Mouse (Mus musculus) Muller cell, postnatal 12 days (primary cell): ENCODE measurements at regions not wholly inside any gene's neighbourhood (a gene's known extent, or its start where the extent isn't known, plus 50 kb on each side); places are given as distances from the start of the nearest gene placed in this dataset.

ENCODE experiments used
- DNase-seq: peaks from one replicate; pipeline ENCODE4 v3.0.0-alpha.2; 2015; ENCODE audit errors: inconsistent ontology term

DNA sequence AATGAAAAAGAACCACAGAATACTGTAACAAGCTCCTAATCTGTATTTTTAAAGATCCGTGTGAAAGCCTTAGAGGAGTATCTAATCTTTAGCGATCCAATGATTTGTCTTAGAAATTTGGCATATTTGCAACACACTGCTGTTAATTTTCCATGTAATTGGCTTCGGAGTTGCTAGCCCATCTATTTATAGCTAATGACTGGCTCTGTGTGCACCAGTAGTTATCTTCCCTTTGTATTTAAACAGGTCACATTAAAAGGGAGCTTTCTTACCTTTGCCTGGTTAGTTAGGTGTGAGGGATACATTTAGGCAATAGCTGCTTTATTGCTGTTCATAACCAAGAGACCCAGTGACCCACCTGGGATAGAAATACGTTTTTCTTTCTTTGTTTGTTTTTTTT is 256.3 kb upstream of the Mme start:
- no peak for DNase-seq

DNA sequence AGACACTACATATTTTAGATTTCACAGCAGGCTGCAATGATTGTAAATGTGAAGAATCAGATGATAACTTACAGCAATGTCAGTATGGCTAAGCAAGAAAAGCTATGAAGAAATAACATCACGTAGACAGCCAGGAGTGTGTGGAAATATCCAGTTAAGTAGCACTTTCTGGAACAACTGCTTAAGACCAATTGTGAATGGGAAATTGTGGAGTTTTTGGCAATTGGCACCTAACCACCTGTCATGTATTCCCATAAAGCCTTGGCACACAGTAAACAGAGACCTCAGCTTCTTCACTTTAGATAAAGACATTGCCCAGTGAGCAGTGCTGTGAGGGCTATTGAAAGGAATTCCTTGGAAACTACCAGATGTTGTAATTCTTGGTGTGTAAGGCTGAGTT is 264.4 kb upstream of the Mme start:
- DNase-seq: no peak

DNA sequence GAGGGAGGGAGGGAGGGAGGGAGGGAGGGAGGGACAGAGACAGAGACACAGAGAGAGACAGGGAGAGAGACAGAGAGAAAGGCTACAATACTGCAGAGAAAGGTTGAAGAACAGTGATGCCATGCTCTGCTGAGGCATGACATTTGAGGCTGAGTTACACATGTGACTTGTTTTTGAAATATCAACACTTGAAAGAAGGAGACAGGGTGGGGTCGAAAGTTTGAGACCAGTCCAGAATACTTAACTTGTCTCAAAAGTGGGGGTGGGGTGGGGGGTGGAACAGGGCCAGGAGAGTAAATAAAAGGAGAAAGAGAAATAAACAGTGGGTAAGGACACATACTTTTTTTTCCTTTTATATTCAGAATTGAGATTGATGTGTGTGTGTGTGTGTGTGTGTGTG is 278.1 kb upstream of the Mme start:
- DNase-seq: no peak

DNA sequence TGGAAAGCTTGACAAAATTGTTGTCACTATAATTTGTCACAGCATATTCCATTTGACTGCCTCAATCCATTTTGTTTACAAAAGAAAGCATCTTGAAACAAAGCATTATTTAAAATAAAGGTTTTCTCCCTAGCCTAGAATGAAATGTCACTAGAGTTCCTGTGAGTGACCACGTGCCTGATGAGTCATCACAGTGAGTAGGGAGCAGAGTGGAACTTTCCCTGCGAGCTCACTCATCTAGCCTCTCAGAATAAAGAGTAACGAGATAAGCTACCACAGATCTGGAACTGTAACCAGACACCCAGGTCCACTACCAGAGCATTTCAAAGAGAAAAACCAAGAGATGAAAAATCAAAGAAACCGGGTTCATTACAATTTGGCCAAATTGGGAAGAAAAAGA is 278.7 kb upstream of the Mme start:
- DNase-seq: peak; percentile 53

DNA sequence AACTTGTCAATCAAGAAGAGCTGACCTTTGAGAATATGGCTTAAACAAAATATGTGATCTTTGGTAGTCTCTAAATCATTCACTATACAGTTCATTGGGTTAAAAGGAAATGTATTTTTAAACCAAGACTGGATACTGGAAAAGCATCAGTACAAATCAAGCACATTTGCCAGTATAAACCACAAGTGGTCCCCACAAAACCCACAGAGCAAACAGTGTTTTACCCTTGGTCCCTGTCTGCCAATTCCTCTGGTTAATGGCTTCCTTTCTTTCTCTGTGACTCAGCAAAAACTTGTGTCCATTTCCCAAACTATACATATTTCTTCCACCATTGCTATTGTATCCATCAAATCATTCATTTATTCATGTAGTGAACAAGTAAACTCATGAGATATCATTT is 296.0 kb upstream of the Mme start:
- peak; percentile 42 for DNase-seq

DNA sequence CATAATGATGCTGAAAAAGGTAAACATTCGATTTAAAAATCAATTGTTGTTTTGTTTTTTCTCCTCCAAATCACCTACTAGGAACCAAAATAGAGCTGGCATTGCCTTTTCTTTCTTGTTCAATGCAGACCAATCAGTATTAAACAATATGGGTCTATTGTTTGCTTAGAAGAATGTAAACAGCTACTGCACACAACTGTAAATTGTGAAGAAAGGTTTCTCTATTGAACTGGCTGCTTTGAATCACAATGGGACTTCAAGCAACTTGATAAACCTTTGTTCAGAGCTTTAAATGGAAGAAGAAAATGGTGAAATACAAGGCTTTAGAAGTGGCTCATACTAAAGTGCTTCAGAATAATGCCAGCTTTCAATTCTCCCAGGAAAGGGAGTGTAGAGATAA is 302.7 kb upstream of the Mme start:
- DNase-seq: no peak

DNA sequence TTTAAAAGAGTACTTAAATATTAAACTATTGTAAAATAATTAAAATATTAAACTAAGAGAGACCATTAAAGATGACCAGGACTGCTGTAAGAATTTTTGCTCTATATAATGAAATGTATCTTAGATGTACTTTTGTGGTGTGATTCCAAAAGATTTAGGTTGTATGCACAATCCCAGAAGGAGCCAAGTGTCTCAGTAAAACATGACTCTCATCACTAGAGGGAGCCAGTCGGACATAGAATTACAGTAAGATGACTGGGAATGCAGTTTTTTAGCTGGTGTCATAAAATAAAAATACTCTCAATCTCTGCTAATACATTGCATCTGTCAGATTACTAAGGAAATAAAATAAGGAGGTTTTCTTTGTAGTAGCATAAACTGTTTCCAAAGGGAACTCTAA is 316.9 kb upstream of the Mme start:
- DNase-seq: peak; percentile 24

DNA sequence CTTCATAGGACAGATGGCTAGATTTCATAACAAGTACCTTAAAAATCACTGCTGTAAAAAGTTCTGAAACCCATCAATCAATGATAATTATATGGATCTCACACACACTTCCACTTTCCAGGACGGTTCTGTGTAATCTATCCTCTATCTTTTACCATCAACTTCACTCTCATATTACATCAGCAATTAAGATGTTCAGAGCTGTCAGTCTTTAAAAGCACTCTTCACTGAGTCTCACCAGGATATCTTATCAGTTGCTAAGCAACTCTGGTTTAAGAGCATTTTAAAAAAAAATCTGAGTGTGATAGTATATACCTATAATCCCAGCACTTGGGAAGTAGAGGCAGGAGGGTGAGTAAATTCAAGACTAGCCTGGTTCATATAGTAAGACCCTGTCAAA is 312.0 kb upstream of the Gpr149 start:
- DNase-seq: no peak

DNA sequence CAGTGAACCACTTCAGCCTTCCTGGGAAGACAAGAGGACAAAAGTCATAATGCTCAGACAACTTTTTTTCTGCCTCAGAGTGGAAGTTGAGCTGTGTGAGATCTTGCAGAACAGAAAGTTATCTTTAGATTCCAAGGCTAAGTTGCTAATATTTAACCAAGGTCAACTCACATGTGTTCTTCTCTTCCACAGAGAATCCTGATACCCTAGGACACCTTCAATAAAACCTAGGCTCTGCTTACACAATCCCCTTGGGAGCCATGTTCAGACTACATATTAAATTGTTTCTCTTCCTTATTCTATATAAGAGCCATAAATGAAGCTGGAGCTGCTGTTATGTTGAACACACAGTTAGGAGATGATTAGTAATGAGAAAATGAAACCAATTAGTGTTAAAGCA is 280.2 kb upstream of the Gpr149 start:
- DNase-seq: no peak

DNA sequence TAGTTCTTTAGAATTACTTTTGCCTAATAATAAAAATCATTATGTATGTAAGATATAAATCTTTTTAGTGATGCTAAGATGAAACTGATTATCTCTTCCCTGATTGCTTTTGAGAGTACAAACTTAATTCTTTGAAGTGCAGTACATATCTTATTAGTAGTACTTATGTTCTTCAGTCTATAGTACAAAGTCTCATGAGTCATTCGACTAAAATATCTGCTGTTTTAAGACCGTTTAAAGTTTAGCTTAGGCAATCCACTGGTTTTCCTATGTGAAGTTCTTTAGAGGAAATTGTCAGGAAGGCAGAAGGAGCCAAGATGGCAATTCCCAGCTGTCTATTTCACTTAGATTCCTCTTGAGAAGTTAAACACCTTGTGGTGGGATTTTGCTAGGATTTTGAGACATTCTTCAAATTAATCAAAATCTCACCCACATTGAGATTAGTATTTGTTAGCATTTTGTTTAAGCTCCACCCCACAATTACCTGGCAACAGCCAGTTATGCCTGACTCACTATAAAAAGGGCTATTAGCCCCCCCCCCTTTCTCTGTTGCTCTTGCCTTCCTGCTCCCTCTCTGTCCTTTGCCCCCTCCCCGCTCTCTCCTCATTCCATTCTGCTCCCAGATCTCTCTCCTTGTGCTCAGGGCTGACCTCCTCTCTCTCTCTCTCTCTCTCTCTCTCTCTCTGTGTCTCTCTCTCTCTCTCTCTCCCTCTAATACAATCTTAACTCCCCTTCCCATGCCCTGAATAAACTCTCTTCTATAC is 277.6 kb upstream of the Gpr149 start:
- no peak for DNase-seq

DNA sequence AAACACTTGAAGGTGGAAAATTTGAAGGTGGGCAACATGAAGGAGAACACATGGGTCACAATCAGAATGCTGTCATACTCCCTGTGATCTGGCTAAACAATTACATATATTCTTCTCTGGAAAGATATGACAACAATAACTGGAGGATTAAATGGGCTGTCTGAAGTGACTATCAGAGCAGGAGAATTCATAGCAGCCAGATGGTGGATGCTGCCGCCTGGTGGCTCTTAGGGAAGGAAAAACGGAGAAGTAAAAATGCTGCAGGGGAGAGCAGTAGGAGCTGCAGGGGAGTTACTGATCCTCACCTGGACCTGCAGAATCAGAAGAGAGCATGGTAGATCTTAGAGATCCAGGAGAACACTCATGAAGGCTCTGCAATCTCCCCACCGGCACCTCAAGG is 255.8 kb upstream of the Gpr149 start:
- peak; percentile 29 for DNase-seq

DNA sequence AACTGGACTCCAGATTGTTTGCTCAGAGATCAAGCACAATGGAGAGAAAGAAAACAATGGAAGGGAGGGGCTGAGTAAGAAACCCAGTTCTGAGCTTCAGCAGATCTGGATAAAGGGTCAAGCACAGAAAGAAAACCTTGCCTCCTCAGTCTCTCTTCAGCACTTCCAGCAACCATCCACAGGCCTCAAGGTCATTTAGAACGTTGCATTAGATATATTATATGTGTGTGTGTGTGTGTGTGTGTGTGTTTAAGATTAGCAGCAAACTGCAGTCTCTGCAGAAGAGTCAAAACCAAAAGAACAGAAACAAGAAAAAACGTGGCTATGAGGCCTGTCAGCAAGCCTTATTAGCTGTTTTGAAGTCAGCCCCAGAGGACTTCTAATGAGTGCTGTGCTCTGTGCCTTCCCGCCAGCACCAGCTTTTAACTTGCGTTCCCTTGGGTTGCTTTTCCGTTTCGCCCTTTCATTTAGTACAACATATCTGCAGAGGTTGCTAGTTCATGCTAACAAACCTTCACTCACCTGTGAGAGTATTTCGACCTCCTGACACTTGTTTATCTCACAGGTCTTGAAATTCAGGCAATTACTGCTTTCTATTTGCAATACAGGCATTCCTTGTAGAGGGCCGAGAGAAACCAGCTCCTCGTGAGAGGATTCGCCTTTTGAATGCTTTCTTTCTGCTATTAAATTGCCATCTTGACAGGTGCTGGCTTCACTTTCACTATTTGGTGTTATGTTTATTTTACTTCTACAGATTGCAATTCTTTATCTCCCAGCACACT is 230.9 kb upstream of the Gpr149 start:
- DNase-seq: no peak

DNA sequence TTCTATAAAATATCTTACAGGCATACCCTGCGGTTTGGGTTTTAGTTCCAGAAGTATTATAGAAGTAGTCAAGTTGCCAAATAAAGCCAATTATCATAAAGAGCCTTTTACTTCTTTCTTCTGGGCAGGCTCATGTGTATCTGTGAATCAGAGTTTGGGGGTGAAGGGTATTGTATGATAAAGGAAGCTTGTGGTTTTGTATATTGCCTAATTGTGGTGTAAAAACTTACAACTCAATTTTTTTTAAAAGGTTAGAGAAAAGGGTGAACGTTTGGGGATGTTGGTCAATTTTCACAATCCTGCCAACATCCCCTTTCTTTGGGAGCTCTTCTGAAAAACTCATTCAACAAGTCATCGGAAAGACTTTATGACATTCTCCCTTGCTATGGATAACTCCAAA is 219.0 kb upstream of the Gpr149 start:
- no peak for DNase-seq

DNA sequence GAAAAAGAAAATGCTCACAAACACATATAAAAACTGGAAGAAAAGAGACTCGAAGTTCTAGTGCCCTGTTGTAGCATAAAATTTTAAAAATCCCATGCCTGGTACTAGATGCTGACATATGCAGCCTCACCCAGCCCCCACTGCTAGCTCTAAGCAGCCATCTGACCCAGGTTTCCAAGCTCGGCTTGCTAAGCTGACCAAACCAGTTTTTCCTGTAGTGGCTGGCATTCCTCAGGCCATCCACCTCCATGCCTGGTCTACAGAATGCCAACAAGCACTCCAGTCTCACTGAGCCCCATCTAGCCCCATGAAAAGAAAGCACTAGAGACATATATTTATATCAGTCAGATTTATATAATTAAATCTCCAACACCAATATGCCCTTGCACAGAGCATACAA is 196.1 kb upstream of the Gpr149 start:
- no peak for DNase-seq

DNA sequence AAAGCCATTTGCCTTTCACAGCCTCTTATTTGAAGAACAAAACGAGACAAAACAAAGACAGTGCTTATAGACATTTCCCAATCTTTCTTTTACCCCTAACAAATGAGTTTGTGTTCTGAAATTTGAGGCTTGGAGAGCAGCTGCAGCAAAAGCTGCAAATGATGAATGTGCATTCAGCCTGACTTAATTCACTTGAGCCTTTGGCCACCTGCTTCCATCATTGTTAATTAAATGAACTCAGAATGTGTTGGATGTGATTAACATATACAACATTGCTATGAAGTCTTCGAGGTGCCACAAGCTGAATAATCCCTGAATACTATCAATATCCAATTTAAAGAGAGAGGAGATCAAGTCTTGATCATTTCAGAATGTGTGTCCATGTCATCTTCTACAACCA is 181.3 kb upstream of the Gpr149 start:
- DNase-seq: peak; percentile 89
